Mouse (Mus musculus) kidney, postnatal 0 days (tissue): Measurements from ENCODE around the gene Tifa. TPM values are rescaled to one million over a fixed set of nuclear protein-coding genes. Genes with fewer than 3 reads are reported as not detected.

Source experiments
- ATAC-seq: fragments of 200-750 bp; cut with Nextera tagmentation; replicated peaks from 2 replicates; pipeline ENCODE4 v1.8.0; 2017; ENCODE audit warnings: low read depth, moderate number of reproducible peaks, moderate TSS enrichment, moderate library complexity; ENCODE audit not compliant: low FRiP score
- DNase-seq: peaks from one replicate; pipeline ENCODE4 v3.0.0-alpha.2; 2016; ENCODE audit warnings: low spot score
- H3K27ac ChIP-seq: fragments of 300-500 bp; sonication (generic); 2 replicates; pipeline ENCODE4 v1.5.1; 2014; ENCODE audit warnings: mild to moderate bottlenecking
- H3K27me3 ChIP-seq: fragments of 300-500 bp; sonication (generic); 2 replicates; pipeline ENCODE4 v1.6.1; 2014; ENCODE audit warnings: low read length, mixed read lengths; ENCODE audit not compliant: insufficient read depth
- H3K36me3 ChIP-seq: fragments of 300-500 bp; sonication (generic); 2 replicates; pipeline ENCODE4 v1.6.1; 2014; ENCODE audit warnings: low read length, mixed read lengths; ENCODE audit not compliant: insufficient read depth
- H3K4me1 ChIP-seq: fragments of 300-500 bp; sonication (generic); replicated peaks from 2 replicates; pipeline ENCODE4 v1.6.1; 2014; ENCODE audit warnings: antibody characterized with exemption, low read length, mixed read lengths; ENCODE audit not compliant: insufficient read depth
- H3K4me2 ChIP-seq: fragments of 300-500 bp; sonication (generic); 2 replicates; pipeline ENCODE4 v1.6.1; 2014; ENCODE audit warnings: mild to moderate bottlenecking, low read length, moderate library complexity, mixed read lengths
- H3K4me3 ChIP-seq: fragments of 300-500 bp; sonication (generic); replicated peaks from 2 replicates; pipeline ENCODE4 v1.5.1; 2014; ENCODE audit warnings: low read depth, low read length
- H3K9ac ChIP-seq: fragments of 300-500 bp; sonication (generic); 2 replicates; pipeline ENCODE4 v1.6.1; 2014; ENCODE audit warnings: low read depth, low read length
- H3K9me3 ChIP-seq: fragments of 300-500 bp; sonication (generic); replicated peaks from 2 replicates; pipeline ENCODE4 v1.6.1; 2016; ENCODE audit warnings: low read length, inconsistent platforms, mixed read lengths
- CTCF ChIP-seq: IDR thresholded peaks from 2 replicates; pipeline ENCODE4 v1.5.1; 2016; ENCODE audit warnings: antibody characterized with exemption, low read depth, mild to moderate bottlenecking, moderate library complexity
- WGBS: fragments of 180-500 bp; shearing (Covaris S2); extraction: QIAGEN DNeasy Blood & Tissue Kit; methylation state at CpG from one replicate; pipeline ENCODE4 v1.1.7; 2014; 5-methylcytosine and 5-hydroxymethylcytosine counted together
- polyA plus RNA-seq: library from polyadenylated mRNA; unstranded; fragments of >200 nt; fragmentation: Nextera tagmentation; extraction: Ambion mirVana; gene quantifications from 2 replicates; pipeline ENCODE4 v1.2.1, GENCODE M21; 2015

Gene Tifa
- polyA plus RNA-seq, 1 experiment from 2014 or later = 7.0 TPM

DNA sequence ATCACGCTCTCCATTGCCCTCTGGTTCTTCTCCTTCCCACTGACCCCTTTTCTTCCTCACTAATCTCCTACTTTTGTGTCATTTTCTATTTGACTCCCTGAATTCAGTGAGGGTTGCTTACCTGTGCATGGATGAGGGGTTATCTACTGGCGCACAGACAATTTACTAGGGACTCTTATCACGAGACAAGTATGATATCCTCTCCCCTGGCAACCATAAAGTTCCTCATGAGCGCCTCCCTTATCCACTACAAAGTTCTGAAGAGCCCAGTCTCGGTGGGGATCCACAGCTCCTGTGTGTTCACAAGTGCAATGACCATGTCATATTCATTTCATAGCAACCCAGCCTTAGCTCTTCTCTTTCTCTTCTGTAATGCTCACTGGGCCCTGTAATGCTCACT, 60.3 kb downstream of the Tifa start:
- Histone ChIP-seq H3K9ac (no peak overlapping the region), H3K4me2 (no peak overlapping the region), H3K9me3 (no peaks in the 10 kb centered on the region), H3K4me1 (no peaks in the 10 kb centered on the region), H3K27ac (no peak overlapping the region), H3K36me3 (no peaks in the 10 kb centered on the region), H3K27me3 (no peaks in the 10 kb centered on the region), H3K4me3 (no peak overlapping the region)
- no peak for TF ChIP-seq CTCF
- 82% methylated on average over 5 of the region's 5 CpGs for WGBS
- DNase-seq (no peak), ATAC-seq (no peak)

GRCm38 (mm10) chr3:127850776-127851646, 61.4 kb downstream of the Tifa start:
- ATAC-seq (no peak), DNase-seq (no peak)
- WGBS = 70% methylated on average over 9 of the region's 9 CpGs
- no peaks in the 10 kb centered on the region for H3K36me3 ChIP-seq
- no peak overlapping the region for H3K4me3 ChIP-seq
- no peaks in the 10 kb centered on the region for H3K4me1 ChIP-seq
- no peaks in the 10 kb centered on the region for H3K27me3 ChIP-seq
- H3K9ac ChIP-seq = no peak overlapping the region
- no peak for TF ChIP-seq CTCF
- no peak overlapping the region for H3K4me2 ChIP-seq
- no peaks in the 10 kb centered on the region for H3K9me3 ChIP-seq
- H3K27ac ChIP-seq = no peak overlapping the region

DNA sequence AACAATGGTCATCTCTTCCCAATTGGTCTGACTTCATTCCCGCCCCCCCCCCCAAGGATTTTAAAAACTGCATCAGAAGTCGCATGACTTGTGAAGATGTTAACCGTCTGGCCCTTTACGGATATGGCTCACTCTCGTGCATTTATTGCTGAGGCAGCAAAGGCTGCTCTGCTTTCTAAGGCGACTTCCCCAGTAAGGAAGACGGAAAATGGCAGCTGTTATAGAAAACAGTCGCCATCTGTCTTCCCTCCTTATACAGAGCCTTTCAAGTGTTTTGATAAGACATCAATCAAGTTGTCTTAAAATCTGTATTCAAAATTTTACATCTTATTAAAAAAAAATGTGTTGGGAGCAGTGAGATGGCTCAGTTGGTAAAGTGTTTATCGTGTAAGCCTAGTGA, 63.1 kb downstream of the Tifa start:
- DNase-seq (no peak), ATAC-seq (no peak)
- Histone ChIP-seq H3K4me3 (no peak overlapping the region), H3K4me1 (no peaks in the 10 kb centered on the region), H3K27ac (no peak overlapping the region), H3K36me3 (no peaks in the 10 kb centered on the region), H3K9me3 (no peaks in the 10 kb centered on the region), H3K9ac (no peak overlapping the region), H3K27me3 (no peaks in the 10 kb centered on the region), H3K4me2 (no peak overlapping the region)
- TF ChIP-seq CTCF = no peak
- WGBS = 77% methylated on average over 9 of the region's 9 CpGs

DNA sequence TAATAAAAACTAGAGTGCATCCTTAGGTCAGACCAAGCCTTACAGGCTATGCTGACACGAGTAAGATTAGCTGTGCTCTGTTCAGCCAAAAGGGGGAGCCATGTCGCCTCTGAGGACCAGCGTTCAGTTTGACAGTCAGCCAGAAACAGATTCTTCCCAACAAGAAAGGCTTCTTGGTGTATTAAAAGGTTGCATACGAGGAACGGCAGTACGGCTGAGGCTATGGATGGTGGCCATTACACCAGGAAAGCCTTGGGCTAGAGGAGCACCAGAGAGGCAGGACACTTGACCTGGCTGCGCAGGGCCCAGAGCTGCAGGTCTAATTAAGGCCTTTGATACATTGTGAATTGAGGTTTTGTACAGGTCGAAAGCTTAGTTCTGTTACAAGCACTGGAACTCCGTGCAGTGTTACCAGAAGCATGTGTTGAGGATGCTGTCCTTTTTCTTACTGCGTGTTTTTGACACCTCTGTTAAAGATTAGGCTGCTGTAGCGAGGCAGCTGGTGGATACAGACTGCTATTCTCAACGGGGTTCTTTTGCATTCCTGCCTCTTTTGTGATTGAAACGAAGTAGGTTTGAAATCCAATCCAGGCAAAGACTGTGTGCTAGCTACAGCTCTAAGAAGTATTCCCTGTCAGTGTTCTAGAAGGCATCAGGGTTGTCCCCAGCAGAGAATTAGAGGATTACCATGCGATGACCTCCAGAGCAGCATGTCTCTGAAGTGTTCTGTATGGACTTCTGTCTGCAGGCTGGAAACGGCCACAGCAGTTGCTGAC, 64.0 kb downstream of the Tifa start:
- peak; percentile 86 for TF ChIP-seq CTCF
- H3K27me3 ChIP-seq = no peaks in the 10 kb centered on the region
- WGBS = 31% methylated on average over 15 of the region's 15 CpGs
- ATAC-seq (peak; percentile 61; the same call in 1 of the 2 replicates), DNase-seq (peak; percentile 91)
- no peak overlapping the region for H3K4me3 ChIP-seq
- H3K4me2 ChIP-seq = no peak overlapping the region
- H3K27ac ChIP-seq = no peak overlapping the region
- H3K9me3 ChIP-seq = no peaks in the 10 kb centered on the region
- H3K4me1 ChIP-seq = no peaks in the 10 kb centered on the region
- H3K9ac ChIP-seq = no peak overlapping the region
- H3K36me3 ChIP-seq = no peaks in the 10 kb centered on the region

DNA sequence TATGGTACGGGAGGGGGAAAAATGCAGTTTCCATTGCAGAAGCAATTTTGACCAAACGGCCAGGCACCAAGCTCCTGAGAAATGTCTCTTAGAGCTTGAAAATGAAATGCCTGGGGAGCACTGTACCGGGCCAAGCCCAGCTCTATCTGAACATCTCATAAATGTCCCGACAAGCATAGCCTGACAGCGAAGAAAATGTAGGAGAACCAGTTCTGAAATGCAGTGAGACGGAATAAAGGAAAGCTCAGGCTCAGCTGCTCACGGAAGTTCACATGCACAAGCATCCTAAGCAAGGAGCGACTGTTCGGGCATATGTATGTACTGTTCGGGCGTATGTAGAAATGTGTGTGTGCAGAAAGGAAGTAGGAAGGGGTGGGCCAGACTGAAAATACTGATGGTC, 71.7 kb downstream of the Tifa start:
- 74% methylated on average over 11 of the region's 11 CpGs for WGBS
- Histone ChIP-seq H3K4me2 (no peak overlapping the region), H3K27ac (peak overlapping the region; percentile 77), H3K9ac (no peak overlapping the region), H3K4me3 (no peak overlapping the region), H3K36me3 (no peaks in the 10 kb centered on the region), H3K9me3 (no peaks in the 10 kb centered on the region), H3K27me3 (no peaks in the 10 kb centered on the region), H3K4me1 (no peaks in the 10 kb centered on the region)
- peak; percentile 85; the same call in 1 of the 2 replicates for ATAC-seq
- no peak for DNase-seq
- no peak for TF ChIP-seq CTCF

DNA sequence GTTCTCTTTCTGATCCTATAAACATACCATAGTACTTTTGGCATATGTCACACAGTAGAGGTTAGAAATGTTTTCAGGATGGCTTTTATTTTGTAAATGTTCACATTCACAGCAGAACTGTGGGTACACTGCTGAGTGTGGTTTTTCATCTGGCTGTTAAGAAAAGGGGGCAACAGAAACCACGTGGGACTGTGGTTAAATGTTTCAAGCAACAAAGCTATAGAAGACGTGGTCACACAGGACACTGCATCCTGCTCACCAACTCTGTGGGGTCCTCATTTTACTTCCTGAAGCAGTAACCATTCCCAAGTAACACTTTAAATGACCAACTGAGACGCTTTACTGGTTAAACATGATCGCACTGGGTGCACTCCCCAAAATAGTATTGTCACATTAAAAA, 72.9 kb downstream of the Tifa start:
- no peak for ATAC-seq
- 67% methylated on average over 4 of the region's 4 CpGs for WGBS

More for the DNA sequence above, 72.9 kb downstream of the Tifa start:
- Histone ChIP-seq H3K9me3 (no peaks in the 10 kb centered on the region), H3K27ac (no peak overlapping the region), H3K4me3 (no peak overlapping the region), H3K4me1 (no peaks in the 10 kb centered on the region), H3K9ac (no peak overlapping the region), H3K4me2 (no peak overlapping the region), H3K36me3 (no peaks in the 10 kb centered on the region), H3K27me3 (no peaks in the 10 kb centered on the region)
- TF ChIP-seq CTCF = no peak
- no peak for DNase-seq
